Mouse (Mus musculus) right cerebral cortex, postnatal 4 days (tissue): ENCODE results near the gene Olfr736.
A peak's percentile ranks its signal among the peaks of the same experiment; 100 is the strongest.

Source experiments
- DNase-seq: peaks from one replicate; pipeline ENCODE4 v3.0.0-alpha.2; 2022

Gene Olfr736

GRCm38 (mm10) chr14:50380863-50381262 is at the start of gene Olfr736:
Gene Olfr736 (plus strand): TSS chr14:50381163.
- DNase-seq, result no peak

- DNase-seq, result no peak
Measured at GRCm38 (mm10) chr14:50348796-50349195, 32.2 kb upstream of the Olfr736 start, which contains the start of gene Olfr735. Gene Olfr735 (minus strand): TSS chr14:50348872.

- DNase-seq, result peak; percentile 4
Measured at GRCm38 (mm10) chr14:50352438-50352837, 28.5 kb upstream of the Olfr736 start.

GRCm38 (mm10) chr14:50356725-50357124 is 24.2 kb upstream of the Olfr736 start:
- DNase-seq, result no peak

- no peak for DNase-seq
Measured at GRCm38 (mm10) chr14:50357593-50357992, 23.4 kb upstream of the Olfr736 start, which contains the start of gene Tlr11. Gene Tlr11 (plus strand): TSS chr14:50357914.

GRCm38 (mm10) chr14:50360480-50360879 is 20.5 kb upstream of the Olfr736 start:
- DNase-seq, result no peak

- no peak for DNase-seq
Measured at GRCm38 (mm10) chr14:50363561-50363960, 17.4 kb upstream of the Olfr736 start.

GRCm38 (mm10) chr14:50407268-50407667 is 26.3 kb downstream of the Olfr736 start, which contains the start of gene Olfr738:
Gene Olfr738 (plus strand): TSS chr14:50407568.
- DNase-seq, result no peak

- DNase-seq, result no peak
Measured at GRCm38 (mm10) chr14:50418326-50418725, 37.4 kb downstream of the Olfr736 start, which contains the start of gene Olfr739. Gene Olfr739 (plus strand): TSS chr14:50418626.
